Mouse (Mus musculus) intestine, embryonic 16.5 days (tissue): ENCODE results near the gene Rpl36a. TPM values are rescaled to one million over a fixed set of nuclear protein-coding genes. Genes with fewer than 3 reads are reported as not detected.

ENCODE experiments used
- ATAC-seq: fragments of 200-750 bp; cut with Nextera tagmentation; 2 replicates; pipeline ENCODE4 v1.8.0; 2017; ENCODE audit warnings: moderate TSS enrichment, moderate library complexity
- H3K27ac ChIP-seq: fragments of 300-500 bp; sonication (generic); 2 replicates; pipeline ENCODE4 v1.5.1; 2014; ENCODE audit warnings: mild to moderate bottlenecking, low read length
- H3K27me3 ChIP-seq: fragments of 300-500 bp; sonication (generic); replicated peaks from 2 replicates; pipeline ENCODE4 v1.6.1; 2014; ENCODE audit warnings: low read length, control low read depth, mixed read lengths; ENCODE audit not compliant: control insufficient read depth, insufficient read depth
- H3K36me3 ChIP-seq: fragments of 300-500 bp; sonication (generic); 2 replicates; pipeline ENCODE4 v1.6.1; 2014; ENCODE audit warnings: low read length, control low read depth; ENCODE audit not compliant: control insufficient read depth, insufficient read depth
- H3K4me1 ChIP-seq: fragments of 300-500 bp; sonication (generic); 2 replicates; pipeline ENCODE4 v1.6.1; 2014; ENCODE audit warnings: low read length, control low read depth, mixed read lengths; ENCODE audit not compliant: control insufficient read depth, insufficient read depth
- H3K4me2 ChIP-seq: fragments of 300-500 bp; sonication (generic); 2 replicates; pipeline ENCODE4 v1.6.1; 2014; ENCODE audit warnings: low read depth, low read length, control low read depth
- H3K4me3 ChIP-seq: fragments of 300-500 bp; sonication (generic); 2 replicates; pipeline ENCODE4 v1.5.1; 2014; ENCODE audit warnings: mild to moderate bottlenecking, low read length
- H3K9ac ChIP-seq: fragments of 300-500 bp; sonication (generic); 2 replicates; pipeline ENCODE4 v1.6.1; 2014; ENCODE audit warnings: low read depth, low read length
- H3K9me3 ChIP-seq: fragments of 300-500 bp; sonication (generic); 2 replicates; pipeline ENCODE4 v1.6.1; 2016; ENCODE audit warnings: low read length, control low read depth; ENCODE audit not compliant: control insufficient read depth
- WGBS: fragments of 180-500 bp; shearing (Covaris S2); extraction: QIAGEN DNeasy Blood & Tissue Kit; methylation state at CpG from one replicate; pipeline ENCODE4 v1.1.7; 2014; 5-methylcytosine and 5-hydroxymethylcytosine counted together
- polyA plus RNA-seq: library from polyadenylated mRNA; unstranded; fragments of >200 nt; fragmentation: Nextera tagmentation; extraction: Ambion mirVana; gene quantifications from 2 replicates; pipeline ENCODE4 v1.2.1, GENCODE M21; 2015

The Rpl36a gene
- polyA plus RNA-seq, 1 experiment from 2014 or later, result 329 TPM

DNA sequence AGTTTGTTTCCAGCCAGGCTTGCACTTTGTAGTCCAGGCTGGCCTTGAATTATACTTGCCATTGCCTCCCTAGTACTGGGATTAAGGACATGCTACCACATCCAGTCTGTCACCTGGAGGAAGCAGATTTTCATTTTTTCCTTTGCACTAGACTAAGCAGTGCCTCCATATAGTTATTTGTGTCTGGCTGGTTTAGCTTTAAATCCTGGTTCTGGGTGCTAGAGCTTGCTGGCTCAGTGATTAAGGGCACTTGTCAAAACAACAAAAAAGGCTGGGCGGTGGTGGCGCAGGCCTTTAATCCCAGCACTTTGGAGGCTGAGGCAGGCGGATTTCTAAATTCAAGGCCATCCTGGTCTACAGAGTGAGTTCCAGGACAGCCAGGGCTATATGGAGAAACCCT lies 3.5 kb downstream of the Rpl36a start:
- no peaks in the 10 kb centered on the region for H3K4me1 ChIP-seq
- no peak overlapping the region for H3K4me3 ChIP-seq
- 88% methylated on average over 3 of the region's 3 CpGs for WGBS
- H3K9ac ChIP-seq, result no peak overlapping the region
- no peaks in the 10 kb centered on the region for H3K9me3 ChIP-seq
- no peak for ATAC-seq
- H3K4me2 ChIP-seq, result no peak overlapping the region
- 0 out of 2 replicates have a peak overlapping the region, but pooled peaks have one; percentile 14 for H3K27ac ChIP-seq
- H3K36me3 ChIP-seq, result no peaks in the 10 kb centered on the region
- no peaks in the 10 kb centered on the region for H3K27me3 ChIP-seq

DNA sequence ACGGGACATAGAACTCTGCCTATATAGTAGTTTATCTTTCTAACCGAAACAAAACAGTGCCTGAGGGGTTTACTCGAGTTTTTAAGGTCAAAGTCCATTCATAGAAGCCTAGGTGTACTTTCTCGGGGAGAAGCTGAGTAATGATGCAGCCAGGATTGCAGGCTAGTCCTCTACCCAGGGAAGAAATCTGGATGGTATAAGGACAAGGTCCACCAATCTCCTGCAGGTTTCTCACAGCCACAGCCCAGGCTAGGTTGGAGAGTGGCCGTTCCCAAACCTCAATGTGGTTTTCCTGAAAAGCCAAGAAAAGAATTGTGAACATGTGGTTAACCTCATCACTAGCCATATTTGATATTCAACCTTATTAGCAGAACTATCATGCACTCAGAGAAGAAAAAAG lies 4.4 kb downstream of the Rpl36a start:
- no peak overlapping the region for H3K9ac ChIP-seq
- no peaks in the 10 kb centered on the region for H3K27me3 ChIP-seq
- peak; percentile 64 for ATAC-seq
- H3K4me3 ChIP-seq, result no peak overlapping the region
- 45% methylated on average over 5 of the region's 5 CpGs for WGBS
- H3K4me1 ChIP-seq, result no peaks in the 10 kb centered on the region
- no peaks in the 10 kb centered on the region for H3K9me3 ChIP-seq
- no peaks in the 10 kb centered on the region for H3K36me3 ChIP-seq
- no peak overlapping the region for H3K27ac ChIP-seq
- no peak overlapping the region for H3K4me2 ChIP-seq

- 24% methylated on average over 10 of the region's 10 CpGs for WGBS
- H3K9me3 ChIP-seq, result no peaks in the 10 kb centered on the region
- H3K27ac ChIP-seq, result peak overlapping the region; percentile 74
- H3K4me1 ChIP-seq, result no peaks in the 10 kb centered on the region
- H3K9ac ChIP-seq, result peak overlapping the region; percentile 62
- peak overlapping the region; percentile 61 for H3K4me2 ChIP-seq
- H3K4me3 ChIP-seq, result peak overlapping the region; percentile 58
- no peaks in the 10 kb centered on the region for H3K27me3 ChIP-seq
- ATAC-seq, result peak; percentile 17
- no peaks in the 10 kb centered on the region for H3K36me3 ChIP-seq
Measured at GRCm38 (mm10) chrX:134599922-134600565, 14.6 kb downstream of the Rpl36a start.

DNA sequence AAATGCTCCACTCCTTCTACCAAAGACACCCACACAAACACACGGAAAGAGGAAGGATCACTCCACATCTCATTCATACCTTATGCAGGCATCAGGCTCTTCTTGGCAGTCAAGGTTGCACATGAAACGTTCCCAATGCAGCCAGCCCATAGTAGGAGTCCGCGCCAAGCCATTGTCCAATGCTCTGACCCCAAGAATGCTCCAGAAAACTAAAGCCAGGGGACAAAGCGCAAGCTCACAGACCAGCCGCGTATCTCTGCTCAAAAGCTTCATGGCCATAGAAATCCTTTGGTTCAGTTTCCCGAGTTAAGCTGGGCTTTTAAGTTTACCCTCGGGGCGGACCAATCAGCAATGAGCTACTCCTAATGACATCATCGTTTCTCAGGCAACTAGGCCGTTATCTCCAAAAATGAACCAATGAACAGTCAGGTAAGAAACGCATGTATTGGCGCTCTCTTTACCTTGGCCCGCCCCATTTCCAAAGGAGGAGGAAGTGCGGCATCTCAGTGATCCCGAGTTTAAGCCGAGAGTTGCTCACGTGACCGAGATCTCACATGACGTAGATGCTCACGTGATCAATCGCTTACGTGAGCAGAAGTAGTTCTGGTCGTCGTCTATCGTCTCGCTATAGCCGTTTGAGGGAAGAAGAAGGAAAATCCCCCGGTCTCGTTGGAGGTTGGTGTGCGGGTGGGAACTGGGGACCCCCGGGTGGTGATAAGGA lies 15.4 kb downstream of the Rpl36a start, which contains the start of the genes Gla and Hnrnph2:
Gene Gla, minus strand, starts transcription at position 467 of the 721 bp plus-strand sequence.
Gene Hnrnph2, plus strand, starts transcription at position 521 of the 721 bp plus-strand sequence.
- Histone ChIP-seq H3K27me3 (no peaks in the 10 kb centered on the region), H3K4me3 (peak within 1 kb of the TSS; percentile 58), H3K4me2 (peak within 1 kb of the TSS; percentile 61), H3K4me1 (no peaks in the 10 kb centered on the region), H3K36me3 (no peaks in the 10 kb centered on the region), H3K9me3 (no peaks in the 10 kb centered on the region), H3K27ac (peak within 1 kb of the TSS; percentile 83), H3K9ac (peak within 1 kb of the TSS; percentile 70)
- peak; percentile 96 for ATAC-seq
- WGBS, result 13% methylated on average over 33 of the region's 33 CpGs

DNA sequence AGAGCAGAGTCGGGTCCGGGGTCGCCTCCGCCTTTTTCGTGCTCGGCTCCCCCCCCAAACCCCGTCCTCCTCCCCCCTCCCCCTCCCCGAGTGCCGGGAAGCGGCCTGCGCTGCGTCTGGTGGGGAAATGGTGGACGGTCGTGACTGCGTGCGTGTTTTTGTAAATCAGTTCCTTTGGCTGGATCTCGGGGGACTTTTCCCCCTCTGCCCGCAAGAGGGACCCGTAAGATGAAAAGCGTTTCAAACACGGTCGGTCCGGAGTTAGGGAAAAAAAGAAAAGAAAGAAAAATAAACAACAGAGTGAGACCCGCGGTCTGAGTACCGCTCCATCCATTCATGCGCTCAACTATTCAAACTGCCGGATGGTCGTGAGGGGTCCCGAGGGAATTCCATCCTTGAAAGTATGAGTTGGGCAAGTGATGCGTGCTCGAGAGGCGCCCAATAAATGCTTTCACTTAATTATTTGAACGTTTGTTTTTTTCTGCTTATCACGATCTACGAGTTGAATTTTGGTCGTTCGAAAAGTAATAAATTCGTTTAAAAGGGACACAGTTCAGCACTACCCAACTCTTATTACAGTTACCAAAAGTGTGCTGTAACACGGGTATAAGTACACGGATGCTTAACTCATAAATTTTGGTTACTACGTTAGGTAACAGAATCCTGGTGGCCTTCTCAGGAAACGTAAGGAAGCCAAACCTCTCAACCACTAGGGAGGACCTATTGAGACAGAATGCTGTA lies 16.1 kb downstream of the Rpl36a start:
- peak overlapping the region; percentile 48 for H3K4me2 ChIP-seq
- H3K4me3 ChIP-seq, result peak overlapping the region; percentile 58
- H3K9me3 ChIP-seq, result no peaks in the 10 kb centered on the region
- 17% methylated on average over 38 of the region's 43 CpGs for WGBS
- H3K36me3 ChIP-seq, result no peaks in the 10 kb centered on the region
- H3K27me3 ChIP-seq, result no peaks in the 10 kb centered on the region
- no peaks in the 10 kb centered on the region for H3K4me1 ChIP-seq
- peak overlapping the region; percentile 70 for H3K9ac ChIP-seq
- H3K27ac ChIP-seq, result peak overlapping the region; percentile 83
- ATAC-seq, result peak; percentile 85

- no peaks in the 10 kb centered on the region for H3K27me3 ChIP-seq
- H3K9ac ChIP-seq, result no peak overlapping the region
- no peak overlapping the region for H3K4me2 ChIP-seq
- H3K4me1 ChIP-seq, result no peaks in the 10 kb centered on the region
- H3K36me3 ChIP-seq, result no peaks in the 10 kb centered on the region
- WGBS, result 37% methylated on average over 4 of the region's 4 CpGs
- no peaks in the 10 kb centered on the region for H3K9me3 ChIP-seq
- no peak overlapping the region for H3K4me3 ChIP-seq
- H3K27ac ChIP-seq, result no peak overlapping the region
- ATAC-seq, result no peak
Measured at GRCm38 (mm10) chrX:134609472-134609871, 24.0 kb downstream of the Rpl36a start.

- no peaks in the 10 kb centered on the region for H3K9me3 ChIP-seq
- H3K4me1 ChIP-seq, result no peaks in the 10 kb centered on the region
- H3K4me3 ChIP-seq, result no peak overlapping the region
- no peaks in the 10 kb centered on the region for H3K27me3 ChIP-seq
- H3K27ac ChIP-seq, result no peak overlapping the region
- no peak overlapping the region for H3K4me2 ChIP-seq
- H3K9ac ChIP-seq, result no peak overlapping the region
- no peak for ATAC-seq
- 60% methylated on average over 4 of the region's 4 CpGs for WGBS
- no peaks in the 10 kb centered on the region for H3K36me3 ChIP-seq
Measured at GRCm38 (mm10) chrX:134610984-134611383, 25.5 kb downstream of the Rpl36a start.

DNA sequence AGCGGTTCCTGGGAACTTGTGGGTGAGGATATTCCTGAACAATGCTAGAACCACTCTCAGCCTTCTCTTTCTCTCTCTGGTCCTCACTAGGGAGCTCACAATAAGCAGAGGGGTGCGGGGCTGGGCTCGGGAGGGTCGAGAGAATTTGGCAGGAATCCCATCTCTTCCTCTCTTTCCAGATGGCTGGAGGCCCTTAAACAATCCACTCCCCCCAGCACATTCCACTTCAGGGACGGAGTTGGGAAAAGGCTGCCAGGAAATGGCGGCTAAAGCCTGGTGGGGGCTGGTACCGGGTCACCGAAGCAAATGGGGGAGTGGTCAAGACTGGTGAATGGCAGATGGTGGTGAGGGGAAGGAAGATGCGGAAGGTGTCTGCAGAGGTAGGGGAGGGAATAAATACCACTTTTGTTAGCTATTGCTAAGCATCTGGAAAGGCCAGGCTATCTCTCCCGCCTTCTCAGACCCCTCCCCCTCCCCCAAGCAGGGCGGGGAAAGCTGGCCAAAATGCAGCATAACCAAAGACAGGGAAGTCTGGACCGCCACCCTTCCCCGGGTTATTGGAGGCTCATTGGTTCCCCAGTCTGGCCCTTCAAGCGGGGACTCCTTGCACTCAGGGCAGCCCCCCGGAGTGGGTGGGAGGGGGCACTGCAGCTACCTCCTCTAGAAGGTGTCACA lies 27.0 kb downstream of the Rpl36a start:
- H3K27me3 ChIP-seq, result no peaks in the 10 kb centered on the region
- H3K4me3 ChIP-seq, result peak overlapping the region; percentile 26
- peak; percentile 89 for ATAC-seq
- no peaks in the 10 kb centered on the region for H3K36me3 ChIP-seq
- H3K27ac ChIP-seq, result peak overlapping the region; percentile 87
- 10% methylated on average over 14 of the region's 15 CpGs for WGBS
- H3K9me3 ChIP-seq, result no peaks in the 10 kb centered on the region
- H3K4me1 ChIP-seq, result no peaks in the 10 kb centered on the region
- H3K9ac ChIP-seq, result peak overlapping the region; percentile 42; the same call in 1 of the 2 replicates
- H3K4me2 ChIP-seq, result peak overlapping the region; percentile 55

- Histone ChIP-seq H3K36me3 (no peaks in the 10 kb centered on the region), H3K4me1 (no peaks in the 10 kb centered on the region), H3K9me3 (no peaks in the 10 kb centered on the region), H3K27ac (no peak overlapping the region), H3K27me3 (0 out of 2 replicates have a peak, but pooled peaks cover 2% of the 10 kb centered on the region), H3K4me2 (no peak overlapping the region), H3K4me3 (no peak overlapping the region), H3K9ac (no peak overlapping the region)
- WGBS, result 70% methylated on average over 2 of the region's 2 CpGs
- ATAC-seq, result no peak
Measured at GRCm38 (mm10) chrX:134614306-134614705, 28.9 kb downstream of the Rpl36a start.
